Mouse (Mus musculus) bone marrow, adult 2 months (tissue): Measurements from ENCODE around the gene P2rx4.

Source experiments
- CTCF ChIP-seq: fragments of 200-500 bp; IDR thresholded peaks from 2 replicates; pipeline ENCODE4 v1.5.1; 2011; ENCODE audit warnings: low read length, control low read depth; ENCODE audit not compliant: control insufficient read depth, insufficient read depth
- POLR2A ChIP-seq: fragments of 200-500 bp; IDR thresholded peaks from 2 replicates; pipeline ENCODE4 v1.6.1; 2011; ENCODE audit warnings: low read depth, mild to moderate bottlenecking, control low read depth, low read length, borderline replicate concordance; ENCODE audit not compliant: control insufficient read depth

DNA sequence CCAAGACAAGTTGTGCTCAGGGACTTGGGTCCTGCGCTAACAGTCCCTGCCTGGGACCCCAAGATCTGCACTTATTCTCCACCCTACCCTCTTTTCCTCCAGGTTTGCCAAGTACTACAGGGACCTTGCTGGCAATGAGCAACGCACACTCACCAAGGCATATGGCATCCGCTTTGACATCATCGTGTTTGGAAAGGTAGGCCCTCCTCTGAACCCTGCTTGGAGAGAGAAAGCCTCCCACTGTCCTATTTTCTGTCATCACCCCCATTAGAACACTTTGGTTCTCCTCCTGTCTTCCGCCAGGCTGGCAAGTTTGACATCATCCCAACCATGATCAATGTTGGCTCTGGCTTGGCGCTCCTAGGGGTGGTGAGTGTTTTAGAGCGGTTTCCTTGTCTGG, 19.8 kb downstream of the P2rx4 start:
- TF ChIP-seq CTCF = no peak
- TF ChIP-seq POLR2A = no peak
